13 mouse cellular contexts compared by ENCODE assay signal in genomic region chr1:89823036-89823435, GRCm38 (mm10).
"Had no signal": no experiment of that assay in that cellular context is flagged by ENCODE, and none has a peak within 500 bp of the region (broad histone marks: within the 10 kb centered on the region; RNA-seq: fewer than 3 reads in every experiment).

No protein-coding gene starts in this region.

- H3K36me3 ChIP-seq: limb, embryonic 15.5 days; midbrain, embryonic 12.5 days; neural tube, embryonic 13.5 days had no signal

- ATAC-seq: hindbrain, embryonic 16.5 days; inflammation-experienced regulatory T-cells, adult 6 months; midbrain, embryonic 16.5 days had no signal

- DNase-seq: lung, adult 18-20 months; retina, postnatal 1 day; right cerebral cortex, postnatal 4 days; spleen, adult 18-20 months; thymus, postnatal 4 days had no signal

- H3K27me3 ChIP-seq: limb, embryonic 15.5 days had no signal

- H3K4me2 ChIP-seq: limb, embryonic 15.5 days had no signal

- H3K27ac ChIP-seq: left cerebral cortex, adult 2 months; limb, embryonic 15.5 days; liver, embryonic 14.5 days; midbrain, embryonic 12.5 days; neural tube, embryonic 13.5 days had no signal

- H3K9me3 ChIP-seq: limb, embryonic 15.5 days; midbrain, embryonic 12.5 days; neural tube, embryonic 13.5 days had no signal

- H3K9ac ChIP-seq: limb, embryonic 15.5 days; liver, embryonic 14.5 days; midbrain, embryonic 12.5 days had no signal

- H3K4me3 ChIP-seq: left cerebral cortex, adult 2 months; limb, embryonic 15.5 days; midbrain, embryonic 12.5 days; neural tube, embryonic 13.5 days had no signal
